Mouse (Mus musculus) left cerebral cortex, adult 11 months (tissue): ENCODE results near the gene Pafah1b1.

Source experiments
- DNase-seq: peaks from one replicate; pipeline ENCODE4 v3.0.0; 2022; ENCODE audit warnings: low spot score

Gene Pafah1b1

DNA sequence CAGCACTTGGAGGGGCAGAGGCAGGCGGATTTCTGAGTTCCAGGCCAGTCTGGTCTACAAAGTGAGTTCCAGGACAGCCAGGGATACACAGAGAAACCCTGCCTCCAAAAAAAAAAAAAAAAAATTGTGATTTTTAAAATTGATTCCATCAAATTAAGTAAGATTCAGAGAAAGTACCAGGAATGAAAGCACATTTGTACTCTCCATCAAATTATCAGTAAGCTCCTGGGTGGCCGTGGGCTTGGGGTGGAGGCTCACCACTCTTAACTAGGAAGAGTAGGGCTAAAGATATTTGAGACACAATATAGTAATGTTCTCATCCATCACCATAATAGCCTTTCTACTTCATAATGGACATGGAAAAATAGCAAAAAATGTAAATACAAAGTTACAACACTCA, 3.3 kb downstream of the Pafah1b1 start:
- DNase-seq: no peak

DNA sequence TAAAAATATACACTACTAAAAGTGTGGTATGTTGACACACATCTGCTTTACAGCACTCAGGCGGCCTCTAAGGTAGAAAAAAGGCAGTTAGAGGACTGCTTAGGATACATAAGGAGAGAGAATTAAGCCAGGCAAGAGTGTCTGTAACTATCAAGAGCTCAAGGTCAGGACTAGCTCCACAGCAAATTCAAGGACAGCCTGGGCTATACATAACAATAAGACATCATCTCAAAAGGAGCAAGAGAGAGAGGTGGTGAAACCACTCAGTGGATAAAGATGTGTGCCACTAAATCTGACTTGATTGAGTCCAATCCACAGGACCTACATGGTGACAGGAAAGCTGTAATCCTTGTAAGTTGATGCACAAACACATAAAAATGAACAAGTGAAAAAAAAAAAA, 3.8 kb downstream of the Pafah1b1 start:
- DNase-seq: no peak

DNA sequence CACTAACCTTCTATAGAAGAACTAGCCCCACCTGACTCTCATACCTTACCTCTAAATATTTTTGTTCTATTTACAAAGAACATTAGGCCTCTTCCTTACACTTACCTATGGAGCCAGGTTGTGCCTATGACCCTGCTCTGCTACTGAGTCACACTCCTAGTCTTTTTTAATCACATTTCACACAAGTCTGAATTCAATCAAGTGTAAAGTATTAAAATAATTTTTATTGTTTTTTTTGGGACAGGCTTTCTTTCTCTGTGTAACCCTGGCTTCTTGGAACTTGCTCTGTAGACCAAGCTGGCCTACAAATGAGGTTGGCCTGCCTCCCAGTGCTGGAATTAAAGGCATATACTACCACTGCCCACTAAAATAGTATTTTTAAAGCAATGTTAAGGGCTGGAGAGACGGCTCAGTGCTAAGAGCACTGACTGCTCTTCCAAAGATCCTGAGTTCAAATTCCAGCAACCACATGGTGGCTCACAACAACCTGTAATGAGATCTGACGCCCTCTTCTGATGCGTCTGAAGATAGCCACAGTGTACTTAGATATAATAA, 8.4 kb downstream of the Pafah1b1 start:
- no peak for DNase-seq

GRCm38 (mm10) chr11:74710671-74711070, 13.8 kb downstream of the Pafah1b1 start:
- no peak for DNase-seq

DNA sequence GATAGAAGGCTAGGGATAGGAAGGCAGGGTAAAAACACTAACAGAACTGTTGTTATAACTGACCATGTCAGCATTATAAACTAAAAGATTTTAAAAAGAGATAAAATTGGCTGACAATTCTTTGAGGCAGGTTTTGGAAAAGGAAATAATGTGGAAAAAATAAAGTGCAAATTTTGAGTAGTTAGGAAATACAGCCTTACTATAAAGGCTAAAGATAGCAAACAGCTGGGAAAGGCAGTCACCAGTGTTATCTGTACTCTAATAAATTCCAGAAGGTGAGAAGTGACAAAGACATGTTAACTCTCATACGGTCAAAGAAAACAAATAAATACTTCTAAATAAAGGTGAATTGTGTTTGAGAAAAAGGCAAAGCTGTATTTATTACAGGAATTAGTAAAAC, 15.7 kb downstream of the Pafah1b1 start:
- DNase-seq: no peak

DNA sequence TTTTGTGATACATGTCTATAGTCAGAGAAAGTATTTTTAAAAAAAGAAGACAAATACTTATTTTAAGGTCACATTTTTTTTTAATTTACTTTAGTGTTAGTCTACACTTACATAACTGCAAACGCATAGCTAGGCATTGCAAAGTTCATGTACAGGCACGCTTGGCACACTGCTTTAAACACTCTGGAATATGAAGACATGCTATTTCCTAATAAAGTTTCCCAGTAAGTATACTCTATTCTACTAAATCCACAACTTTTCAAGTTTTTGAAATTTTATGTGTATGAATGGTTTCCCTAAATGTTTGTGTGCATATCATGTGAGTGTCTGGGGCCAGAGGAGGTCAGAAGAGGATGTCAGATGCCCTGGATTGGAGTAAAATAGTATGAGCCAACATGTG, 20.4 kb downstream of the Pafah1b1 start:
- no peak for DNase-seq

GRCm38 (mm10) chr11:74699505-74699904, 25.0 kb downstream of the Pafah1b1 start:
- DNase-seq: no peak

DNA sequence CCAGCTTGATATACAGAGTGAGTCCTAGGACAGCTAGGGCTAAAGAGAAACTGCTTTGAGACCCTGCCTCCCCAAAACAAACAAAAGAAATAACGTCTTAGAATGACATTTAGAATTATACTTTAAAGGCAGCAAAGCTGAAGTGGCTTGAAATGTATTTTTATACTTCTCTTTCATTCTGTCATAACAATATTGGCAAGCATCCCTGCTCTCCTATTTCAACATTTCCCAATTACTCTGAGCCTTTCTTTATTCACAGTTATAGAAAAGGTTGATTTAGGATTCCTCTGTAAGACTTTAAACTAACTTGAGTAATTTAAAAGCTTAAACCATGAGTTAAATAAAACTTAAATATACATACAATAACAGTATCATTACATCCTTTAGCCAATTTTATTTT, 32.3 kb downstream of the Pafah1b1 start:
- DNase-seq: no peak

DNA sequence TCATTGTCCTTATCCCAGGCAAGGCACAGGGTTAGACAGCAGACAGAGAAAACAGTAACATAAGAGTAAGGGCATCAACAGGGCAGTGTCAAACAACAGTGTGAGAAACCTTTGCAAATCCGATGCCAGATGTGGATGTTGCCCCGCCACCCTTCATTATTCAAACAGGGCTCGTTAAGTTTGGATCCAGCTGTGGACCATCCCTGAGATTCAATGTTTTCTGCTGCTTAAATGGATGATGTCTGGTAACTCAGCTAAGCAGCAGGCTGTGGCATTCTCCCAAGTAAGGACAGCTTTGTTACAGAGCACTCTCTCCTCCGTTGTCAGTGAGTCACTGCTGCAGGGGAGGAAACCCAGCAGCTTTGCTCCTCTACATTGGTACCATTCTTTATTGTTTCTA, 49.3 kb downstream of the Pafah1b1 start:
- peak; percentile 38 for DNase-seq

DNA sequence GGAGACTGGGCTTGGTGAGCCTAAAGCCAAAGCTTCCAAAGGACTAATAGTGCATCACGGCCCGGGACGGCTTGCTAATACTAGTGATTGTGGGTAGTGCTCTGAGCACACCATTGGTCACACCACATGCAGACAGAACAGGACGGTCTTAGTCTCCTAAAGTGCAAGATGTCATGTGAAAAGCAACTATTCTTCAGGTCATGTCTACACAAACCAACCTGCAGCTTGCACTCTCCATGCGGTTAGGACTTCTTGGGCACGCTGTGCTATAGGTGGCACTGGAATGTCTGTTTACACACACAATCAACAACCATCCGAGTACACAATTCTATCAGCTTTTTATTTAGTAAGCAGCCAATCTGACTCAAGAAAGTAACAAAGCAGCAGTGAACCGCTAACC, 49.8 kb downstream of the Pafah1b1 start:
- no peak for DNase-seq

GRCm38 (mm10) chr11:74673561-74673960, 50.9 kb downstream of the Pafah1b1 start:
- no peak for DNase-seq

GRCm38 (mm10) chr11:74672901-74673513, 51.5 kb downstream of the Pafah1b1 start:
- DNase-seq: no peak

- DNase-seq: no peak
These were observed 52.6 kb downstream of the Pafah1b1 start for GRCm38 (mm10) chr11:74671839-74672238.

DNA sequence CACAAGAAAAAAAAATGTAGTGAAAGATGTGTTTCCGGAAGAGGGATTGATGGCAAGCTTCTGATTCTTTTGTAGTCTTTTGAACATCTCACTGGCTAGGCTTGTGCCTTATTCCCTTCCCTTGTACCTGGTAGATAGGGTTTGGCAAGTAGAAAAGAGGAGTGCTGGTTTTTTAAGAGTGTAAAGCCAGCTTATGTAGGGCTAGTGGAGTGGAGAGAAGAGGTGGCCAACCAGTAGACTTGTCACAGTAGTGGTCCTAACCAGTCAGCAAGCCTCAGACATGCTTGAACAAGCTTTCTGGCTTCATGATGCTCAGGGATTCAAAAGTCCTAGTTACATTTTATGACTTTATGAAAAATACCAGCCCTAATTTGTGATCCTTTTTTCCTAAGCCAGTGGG, 53.5 kb downstream of the Pafah1b1 start:
- no peak for DNase-seq

DNA sequence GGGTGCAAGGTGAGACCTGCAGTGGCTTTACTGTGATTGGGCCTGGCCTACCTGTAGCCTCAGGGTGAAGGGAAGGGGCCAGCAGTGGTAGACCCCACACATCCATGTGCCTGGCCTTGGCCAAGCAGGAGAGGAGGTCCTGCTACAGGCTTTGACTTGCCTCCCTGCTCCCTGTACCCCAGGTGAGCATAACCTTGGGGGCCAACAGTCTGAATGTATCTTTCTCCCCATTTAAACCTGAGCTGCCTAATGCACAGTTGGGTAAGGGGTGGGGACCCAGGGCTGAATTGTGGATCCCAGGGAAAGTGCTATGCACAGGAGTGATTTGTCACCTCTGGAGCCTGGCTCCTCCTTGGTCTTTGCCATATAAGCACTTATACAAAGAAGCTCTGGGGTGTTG, 54.3 kb downstream of the Pafah1b1 start:
- DNase-seq: no peak

DNA sequence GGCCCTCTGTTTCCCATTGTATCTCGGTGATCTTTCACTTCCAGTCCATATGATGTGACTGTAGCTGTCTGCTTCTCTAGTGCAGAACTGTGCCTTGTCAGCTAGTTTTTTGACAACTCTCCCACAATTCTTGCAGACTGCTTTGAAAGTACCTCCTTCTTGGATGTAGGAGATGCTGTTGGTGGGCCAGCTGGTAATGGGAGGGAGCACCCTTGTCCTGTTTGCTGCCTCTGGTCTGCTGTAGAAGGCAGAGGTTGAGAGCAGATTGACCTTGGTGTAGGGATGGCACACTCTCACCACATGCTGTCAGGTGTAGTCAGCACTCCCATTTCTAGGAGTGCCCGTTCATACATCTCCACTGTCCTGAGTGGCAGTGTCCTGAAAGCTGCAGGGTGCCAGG, 55.5 kb downstream of the Pafah1b1 start:
- no peak for DNase-seq

DNA sequence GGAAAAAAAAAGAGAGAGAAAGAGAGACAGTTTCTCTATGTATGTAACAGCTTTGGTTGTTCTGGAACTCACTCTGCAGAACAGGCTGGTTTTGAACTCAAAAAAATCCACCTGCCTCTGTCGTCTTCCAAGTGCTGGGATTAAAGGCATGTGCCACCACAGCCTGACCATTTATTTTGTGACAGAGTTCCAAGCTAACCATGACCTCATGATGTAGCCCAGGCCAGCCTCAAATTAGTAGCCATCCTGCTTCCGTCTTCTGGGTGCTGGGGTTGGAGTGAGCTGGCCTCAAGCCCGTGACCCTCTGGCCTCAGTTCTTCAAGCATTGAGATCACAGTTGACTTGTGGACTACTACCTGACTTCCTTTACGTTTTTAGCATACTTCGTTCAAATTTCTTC, 56.0 kb downstream of the Pafah1b1 start:
- DNase-seq: no peak

DNA sequence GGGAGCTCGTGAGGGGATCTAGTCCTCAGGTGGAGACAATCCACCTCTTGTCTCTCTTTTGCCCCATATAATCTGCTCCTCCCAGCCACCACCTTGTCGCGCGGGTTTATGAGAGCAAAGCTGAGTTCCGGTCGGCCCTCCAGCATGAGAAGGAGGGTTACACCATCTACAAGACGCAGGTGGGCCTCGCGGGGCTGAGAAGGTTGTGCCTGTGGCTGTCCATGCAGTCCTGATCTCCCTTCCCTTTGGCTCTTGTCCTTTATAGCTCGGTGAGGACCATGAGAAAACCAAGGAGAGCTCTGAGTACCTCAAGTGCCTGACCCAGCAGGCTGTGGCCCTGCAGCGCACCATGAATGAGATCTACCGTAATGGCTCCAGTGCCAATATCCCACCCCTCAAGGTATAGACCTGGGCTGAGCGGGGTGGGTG, 56.9 kb downstream of the Pafah1b1 start:
- no peak for DNase-seq

- no peak for DNase-seq
These were observed 57.5 kb downstream of the Pafah1b1 start for GRCm38 (mm10) chr11:74666776-74667581.

GRCm38 (mm10) chr11:74666284-74666652, 58.2 kb downstream of the Pafah1b1 start:
- DNase-seq: no peak

GRCm38 (mm10) chr11:74665631-74666283, 58.7 kb downstream of the Pafah1b1 start:
- no peak for DNase-seq

DNA sequence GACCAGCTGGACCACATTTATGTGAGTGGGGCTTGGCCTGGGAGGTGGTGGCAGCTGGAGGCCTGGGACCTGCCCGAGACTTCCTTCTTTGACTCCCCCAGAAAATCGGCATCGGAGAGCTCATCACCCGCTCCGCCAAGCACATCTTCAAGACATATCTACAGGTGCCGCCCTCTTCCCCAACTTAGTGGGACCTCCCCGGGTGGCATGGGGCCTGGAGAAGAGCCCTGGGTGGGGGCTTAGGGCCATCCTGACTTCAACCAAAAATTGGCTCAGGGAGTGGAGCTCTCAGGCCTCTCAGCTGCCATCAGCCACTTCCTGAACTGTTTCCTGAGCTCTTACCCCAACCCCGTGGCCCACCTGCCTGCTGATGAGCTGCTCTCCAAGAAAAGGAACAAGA, 59.6 kb downstream of the Pafah1b1 start:
- no peak for DNase-seq

GRCm38 (mm10) chr11:74664279-74664678, 60.2 kb downstream of the Pafah1b1 start:
- no peak for DNase-seq
